Mouse (Mus musculus) limb, embryonic 12.5 days (tissue): ENCODE measurements around the gene Mrtfa. TPM values are rescaled to one million over a fixed set of nuclear protein-coding genes. Genes with fewer than 3 reads are reported as not detected.
A peak's percentile ranks its signal among the peaks of the same experiment; 100 is the strongest.

Experiments
- ATAC-seq: fragments of 200-750 bp; cut with Nextera tagmentation; 2 replicates; pipeline ENCODE4 v1.8.0; 2017; ENCODE audit warnings: low read depth, moderate TSS enrichment; ENCODE audit not compliant: insufficient number of reproducible peaks, insufficient read depth, low FRiP score, low TSS enrichment
- H3K27ac ChIP-seq: fragments of 300-500 bp; sonication (generic); 2 replicates; pipeline ENCODE4 v1.5.1; 2016; ENCODE audit warnings: mild to moderate bottlenecking, moderate library complexity
- H3K27me3 ChIP-seq: fragments of 300-500 bp; sonication (generic); 2 replicates; pipeline ENCODE4 v1.6.1; 2016; ENCODE audit warnings: mild to moderate bottlenecking, moderate library complexity
- H3K36me3 ChIP-seq: fragments of 300-500 bp; sonication (generic); 2 replicates; pipeline ENCODE4 v1.6.1; 2016; ENCODE audit warnings: mild to moderate bottlenecking, moderate library complexity
- H3K4me1 ChIP-seq: fragments of 300-500 bp; sonication (generic); replicated peaks from 2 replicates; pipeline ENCODE4 v1.6.1; 2016
- H3K4me2 ChIP-seq: fragments of 300-500 bp; sonication (generic); 2 replicates; pipeline ENCODE4 v1.6.1; 2016; ENCODE audit warnings: mild to moderate bottlenecking, moderate library complexity
- H3K4me3 ChIP-seq: fragments of 300-500 bp; sonication (generic); replicated peaks from 2 replicates; pipeline ENCODE4 v1.5.1; 2016; ENCODE audit warnings: mild to moderate bottlenecking
- H3K9ac ChIP-seq: fragments of 300-500 bp; sonication (generic); replicated peaks from 2 replicates; pipeline ENCODE4 v1.6.1; 2016; ENCODE audit warnings: mild to moderate bottlenecking, moderate library complexity
- H3K9me3 ChIP-seq: fragments of 300-500 bp; sonication (generic); 2 replicates; pipeline ENCODE4 v1.6.1; 2016; ENCODE audit warnings: mild to moderate bottlenecking, moderate library complexity
- WGBS: fragments of 180-500 bp; shearing (Covaris S2); methylation state at CpG from one replicate; pipeline ENCODE4 v1.1.7; 2016; 5-methylcytosine and 5-hydroxymethylcytosine counted together
- polyA plus RNA-seq: library from polyadenylated mRNA; unstranded; fragments of >200 nt; fragmentation: Nextera tagmentation; extraction: Ambion mirVana; gene quantifications from 2 replicates; pipeline ENCODE4 v1.2.1, GENCODE M21; 2016

Mrtfa gene
- polyA plus RNA-seq, 1 experiment from 2014 or later: 22.2 TPM

GRCm38 (mm10) chr15:81083826-81084225, 106.7 kb downstream of the Mrtfa start:
- Histone ChIP-seq H3K4me2 (no peak overlapping the region), H3K4me3 (no peak overlapping the region), H3K27ac (peak overlapping the region; percentile 73), H3K9me3 (no peaks in the 10 kb centered on the region), H3K9ac (no peak overlapping the region), H3K4me1 (peaks cover 17% of the 10 kb centered on the region), H3K27me3 (no peaks in the 10 kb centered on the region), H3K36me3 (no peaks in the 10 kb centered on the region)
- ATAC-seq: no peak
- 69% methylated on average over 9 of the region's 9 CpGs for WGBS

- WGBS: 50% methylated on average over 4 of the region's 4 CpGs
Observed at GRCm38 (mm10) chr15:81083281-81083680, 107.3 kb downstream of the Mrtfa start.

GRCm38 (mm10) chr15:81081216-81081615, 109.3 kb downstream of the Mrtfa start:
- ATAC-seq: no peak
- H3K4me1 ChIP-seq: peaks cover 17% of the 10 kb centered on the region
- H3K9ac ChIP-seq: no peak overlapping the region
- no peaks in the 10 kb centered on the region for H3K27me3 ChIP-seq
- H3K27ac ChIP-seq: no peak overlapping the region
- no peak overlapping the region for H3K4me2 ChIP-seq
- H3K36me3 ChIP-seq: no peaks in the 10 kb centered on the region
- H3K4me3 ChIP-seq: no peak overlapping the region
- WGBS: 56% methylated on average over 4 of the region's 4 CpGs
- H3K9me3 ChIP-seq: no peaks in the 10 kb centered on the region

More at GRCm38 (mm10) chr15:81083281-81083680, 107.3 kb downstream of the Mrtfa start:
- Histone ChIP-seq H3K4me2 (no peak overlapping the region), H3K4me1 (peaks cover 17% of the 10 kb centered on the region), H3K27ac (peak overlapping the region; percentile 73), H3K9me3 (no peaks in the 10 kb centered on the region), H3K9ac (no peak overlapping the region), H3K36me3 (no peaks in the 10 kb centered on the region), H3K4me3 (no peak overlapping the region), H3K27me3 (no peaks in the 10 kb centered on the region)
- ATAC-seq: no peak

GRCm38 (mm10) chr15:81080405-81080804, 110.2 kb downstream of the Mrtfa start:
- Histone ChIP-seq H3K4me3 (no peak overlapping the region), H3K36me3 (no peaks in the 10 kb centered on the region), H3K27ac (no peak overlapping the region), H3K27me3 (no peaks in the 10 kb centered on the region), H3K9me3 (no peaks in the 10 kb centered on the region), H3K4me1 (peaks cover 17% of the 10 kb centered on the region), H3K9ac (no peak overlapping the region), H3K4me2 (no peak overlapping the region)
- ATAC-seq: no peak
- 93% methylated on average over 9 of the region's 9 CpGs for WGBS

GRCm38 (mm10) chr15:81079255-81079654, 111.3 kb downstream of the Mrtfa start:
- H3K27me3 ChIP-seq: no peaks in the 10 kb centered on the region
- H3K4me1 ChIP-seq: peaks cover 17% of the 10 kb centered on the region
- no peak overlapping the region for H3K27ac ChIP-seq
- H3K4me3 ChIP-seq: no peak overlapping the region
- no peaks in the 10 kb centered on the region for H3K9me3 ChIP-seq
- no peak overlapping the region for H3K4me2 ChIP-seq
- H3K9ac ChIP-seq: no peak overlapping the region
- no peaks in the 10 kb centered on the region for H3K36me3 ChIP-seq
- 89% methylated on average over 3 of the region's 3 CpGs for WGBS
- no peak for ATAC-seq

GRCm38 (mm10) chr15:81077551-81077950, 113.0 kb downstream of the Mrtfa start:
- H3K4me1 ChIP-seq: peaks cover 7% of the 10 kb centered on the region; the same call in 1 of the 2 replicates
- H3K9me3 ChIP-seq: no peaks in the 10 kb centered on the region
- H3K36me3 ChIP-seq: no peaks in the 10 kb centered on the region
- no peak overlapping the region for H3K9ac ChIP-seq
- H3K27ac ChIP-seq: no peak overlapping the region
- H3K27me3 ChIP-seq: no peaks in the 10 kb centered on the region
- no peak overlapping the region for H3K4me2 ChIP-seq
- no peak for ATAC-seq
- H3K4me3 ChIP-seq: no peak overlapping the region
- 94% methylated on average over 4 of the region's 4 CpGs for WGBS

- Histone ChIP-seq H3K4me3 (no peak overlapping the region), H3K9ac (no peak overlapping the region), H3K27me3 (no peaks in the 10 kb centered on the region), H3K4me2 (no peak overlapping the region), H3K4me1 (no peaks in the 10 kb centered on the region), H3K27ac (no peak overlapping the region), H3K9me3 (no peaks in the 10 kb centered on the region), H3K36me3 (no peaks in the 10 kb centered on the region)
- WGBS: 90% methylated on average over 1 of the region's 1 CpGs
- ATAC-seq: no peak
Observed at GRCm38 (mm10) chr15:81074543-81074942, 116.0 kb downstream of the Mrtfa start.

GRCm38 (mm10) chr15:81073751-81074150, 116.8 kb downstream of the Mrtfa start:
- Histone ChIP-seq H3K27me3 (no peaks in the 10 kb centered on the region), H3K9ac (no peak overlapping the region), H3K4me2 (no peak overlapping the region), H3K4me3 (no peak overlapping the region), H3K4me1 (no peaks in the 10 kb centered on the region), H3K9me3 (no peaks in the 10 kb centered on the region), H3K27ac (no peak overlapping the region), H3K36me3 (no peaks in the 10 kb centered on the region)
- no peak for ATAC-seq
- 52% methylated on average over 2 of the region's 2 CpGs for WGBS

GRCm38 (mm10) chr15:81072748-81073147, 117.8 kb downstream of the Mrtfa start:
- H3K4me3 ChIP-seq: no peak overlapping the region
- no peaks in the 10 kb centered on the region for H3K4me1 ChIP-seq
- no peak overlapping the region for H3K9ac ChIP-seq
- no peaks in the 10 kb centered on the region for H3K36me3 ChIP-seq
- no peak overlapping the region for H3K27ac ChIP-seq
- no peaks in the 10 kb centered on the region for H3K9me3 ChIP-seq
- 70% methylated on average over 2 of the region's 2 CpGs for WGBS
- no peak overlapping the region for H3K4me2 ChIP-seq
- no peak for ATAC-seq
- H3K27me3 ChIP-seq: no peaks in the 10 kb centered on the region

- WGBS: 71% methylated on average over 1 of the region's 1 CpGs
- Histone ChIP-seq H3K27me3 (no peaks in the 10 kb centered on the region), H3K4me3 (no peak overlapping the region), H3K36me3 (no peaks in the 10 kb centered on the region), H3K4me2 (no peak overlapping the region), H3K4me1 (no peaks in the 10 kb centered on the region), H3K9ac (no peak overlapping the region), H3K9me3 (no peaks in the 10 kb centered on the region), H3K27ac (no peak overlapping the region)
- no peak for ATAC-seq
Observed at GRCm38 (mm10) chr15:81070470-81070869, 120.1 kb downstream of the Mrtfa start.

- H3K4me2 ChIP-seq: no peak overlapping the region
- no peaks in the 10 kb centered on the region for H3K4me1 ChIP-seq
- H3K36me3 ChIP-seq: no peaks in the 10 kb centered on the region
- no peak for ATAC-seq
- H3K9me3 ChIP-seq: no peaks in the 10 kb centered on the region
- WGBS: 90% methylated on average over 5 of the region's 5 CpGs
- no peak overlapping the region for H3K4me3 ChIP-seq
- no peak overlapping the region for H3K9ac ChIP-seq
- H3K27me3 ChIP-seq: no peaks in the 10 kb centered on the region
- no peak overlapping the region for H3K27ac ChIP-seq
Observed at GRCm38 (mm10) chr15:81068641-81069381, 121.7 kb downstream of the Mrtfa start.

- Histone ChIP-seq H3K27me3 (no peaks in the 10 kb centered on the region), H3K4me3 (no peak overlapping the region), H3K36me3 (no peaks in the 10 kb centered on the region), H3K4me1 (peaks cover 4% of the 10 kb centered on the region), H3K4me2 (no peak overlapping the region), H3K27ac (no peak overlapping the region), H3K9ac (no peak overlapping the region), H3K9me3 (no peaks in the 10 kb centered on the region)
- ATAC-seq: no peak
- 93% methylated on average over 3 of the region's 3 CpGs for WGBS
Observed at GRCm38 (mm10) chr15:81067761-81068160, 122.8 kb downstream of the Mrtfa start.
